Mouse (Mus musculus): ENCODE results near the gene Emc7. TPM values are rescaled to one million over a fixed set of nuclear protein-coding genes. Genes with fewer than 3 reads are reported as not detected.

Emc7 gene
- polyA plus RNA-seq, 1 experiment from 2014 or later: 25.2 TPM

DNA sequence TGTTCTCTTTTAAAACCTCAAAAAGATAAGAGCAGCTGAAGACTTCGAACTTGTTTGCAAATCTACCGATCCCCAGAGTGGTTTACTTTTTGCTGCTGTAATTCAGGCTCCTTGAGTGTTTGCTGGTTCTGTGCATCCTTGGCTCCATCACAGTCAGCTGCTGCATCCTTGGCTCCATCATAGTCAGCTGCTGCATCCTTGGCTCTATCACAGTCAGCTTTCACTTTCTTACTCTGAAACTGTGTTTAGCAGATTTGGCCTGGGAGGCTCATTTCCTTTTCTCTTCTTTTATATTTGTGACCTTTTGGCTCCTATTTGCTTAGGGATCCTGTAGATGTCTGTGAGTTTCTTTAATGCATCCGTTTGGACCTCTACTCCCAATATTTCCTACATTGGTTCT lies 62.4 kb downstream of the Emc7 start:
- no peak for DNase-seq (ENCODE audit: low spot score)

DNA sequence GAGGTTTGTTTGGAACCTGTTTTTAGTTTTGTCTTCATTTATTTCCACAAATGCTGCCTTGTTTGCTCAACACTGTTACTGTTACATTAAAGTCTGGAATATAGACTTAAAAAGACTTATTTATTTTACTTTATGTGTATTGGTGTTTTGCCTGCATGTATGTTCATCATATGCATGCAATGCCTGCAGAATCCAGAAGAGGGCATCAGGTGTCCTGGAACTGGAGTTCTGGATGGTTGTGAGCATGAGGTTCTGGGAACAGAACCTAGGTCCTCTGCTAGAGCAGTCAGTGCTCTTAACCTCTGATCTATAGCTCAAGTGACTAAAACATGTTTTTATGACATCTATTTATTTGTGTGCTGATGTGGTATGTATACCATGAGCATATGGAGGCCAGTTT lies 63.7 kb downstream of the Emc7 start:
- DNase-seq (ENCODE audit: low spot score): no peak

DNA sequence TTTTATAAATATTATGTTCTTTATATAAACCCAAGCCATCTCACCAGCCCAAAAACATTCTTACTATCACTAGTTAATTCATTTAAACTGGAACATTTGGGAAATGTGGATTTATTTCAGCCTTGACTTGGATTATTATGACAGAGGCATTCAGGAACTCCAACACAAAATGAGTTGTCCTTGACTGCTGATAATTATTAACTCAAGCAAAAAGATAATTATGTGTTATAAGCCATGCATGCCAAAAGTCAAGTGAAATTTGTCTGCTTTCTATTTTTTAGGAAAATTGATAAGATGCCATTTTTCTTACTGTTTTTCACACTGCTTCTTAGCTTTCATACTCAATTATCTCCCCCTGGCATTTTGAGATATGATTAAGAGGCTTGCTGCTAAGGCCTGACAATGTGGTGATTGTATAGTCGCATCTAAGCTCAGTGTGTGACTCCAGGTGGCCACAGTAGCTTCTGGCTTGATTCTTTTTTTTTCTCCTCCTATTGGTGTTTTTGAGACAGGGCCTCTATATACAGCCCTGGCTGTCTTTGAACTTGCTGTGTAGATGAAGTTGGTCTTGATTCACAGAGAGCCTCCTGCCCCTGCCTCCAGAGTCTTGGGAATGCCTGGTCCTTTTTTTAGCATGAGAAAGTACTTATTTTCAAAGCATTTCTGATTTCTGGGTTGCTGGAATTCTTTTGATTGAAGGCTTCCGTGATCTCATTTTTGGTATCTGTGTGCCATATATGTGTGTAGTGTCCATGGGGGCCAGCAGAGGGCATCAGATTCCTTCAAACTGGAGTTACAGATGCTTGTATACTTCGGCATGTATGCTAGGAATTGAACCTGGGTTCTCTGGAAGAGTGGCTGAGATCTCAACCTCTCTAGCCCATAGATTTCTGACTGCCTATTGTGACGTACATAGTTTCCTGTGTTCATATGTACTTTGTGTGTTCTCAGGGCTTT lies 66.0 kb downstream of the Emc7 start:
- no peak for DNase-seq (ENCODE audit: low spot score)

Other genes with a start within 250 kb of the Emc7 start
- gene Lpcat4, start 215.5 kb upstream of the Emc7 start, polyA plus RNA-seq (2015; fragmentation: Nextera tagmentation; extraction: Ambion mirVana): 8.1 and 11.4 TPM in 2 replicates
- gene Nutm1, start 195.7 kb upstream of the Emc7 start, polyA plus RNA-seq (2015; fragmentation: Nextera tagmentation; extraction: Ambion mirVana): 0.04 and 0.08 TPM in 2 replicates
- 283 and 333 TPM in 2 replicates for gene Nop10, start 193.1 kb upstream of the Emc7 start, polyA plus RNA-seq (2015; fragmentation: Nextera tagmentation; extraction: Ambion mirVana)
- 15.8 and 19.4 TPM in 2 replicates for gene Slc12a6, start 189.2 kb upstream of the Emc7 start, polyA plus RNA-seq (2015; fragmentation: Nextera tagmentation; extraction: Ambion mirVana)
- not detected in 2 replicates for gene Gm21985, start 188.7 kb upstream of the Emc7 start, polyA plus RNA-seq (2015; fragmentation: Nextera tagmentation; extraction: Ambion mirVana)
- 123 and 127 TPM in 2 replicates for gene Emc4, start 87.0 kb upstream of the Emc7 start, polyA plus RNA-seq (2015; fragmentation: Nextera tagmentation; extraction: Ambion mirVana)
- gene Katnbl1, start 75.8 kb upstream of the Emc7 start, polyA plus RNA-seq (2015; fragmentation: Nextera tagmentation; extraction: Ambion mirVana): 33.1 and 33.2 TPM in 2 replicates
- gene Chrm5, start 25.8 kb downstream of the Emc7 start, polyA plus RNA-seq (2015; fragmentation: Nextera tagmentation; extraction: Ambion mirVana): not detected in 2 replicates
- 5.2 and 6.0 TPM in 2 replicates for gene Aven, start 38.0 kb downstream of the Emc7 start, polyA plus RNA-seq (2015; fragmentation: Nextera tagmentation; extraction: Ambion mirVana)

Measured in thymus, postnatal 0 days (tissue).